Mouse (Mus musculus) hindbrain, embryonic 14.5 days (tissue): ENCODE data around the gene Bin2. TPM values are rescaled to one million over a fixed set of nuclear protein-coding genes. Genes with fewer than 3 reads are reported as not detected.

Experiments
- ATAC-seq: fragments of 200-750 bp; cut with Nextera tagmentation; 2 replicates; pipeline ENCODE4 v1.8.0; 2017; ENCODE audit warnings: moderate number of reproducible peaks, mild to moderate bottlenecking, moderate TSS enrichment, moderate library complexity; ENCODE audit not compliant: low FRiP score
- DNase-seq: peaks from one replicate; pipeline ENCODE4 v3.0.0-alpha.2; 2015; ENCODE audit warnings: low spot score
- H3K27ac ChIP-seq: fragments of 300-500 bp; sonication (generic); 2 replicates; pipeline ENCODE4 v1.5.1; 2014; ENCODE audit warnings: mild to moderate bottlenecking, moderate library complexity
- H3K27me3 ChIP-seq: fragments of 300-500 bp; sonication (generic); 2 replicates; pipeline ENCODE4 v1.6.1; 2014; ENCODE audit warnings: mild to moderate bottlenecking, low read length, mixed read lengths; ENCODE audit not compliant: control insufficient read depth, insufficient read depth
- H3K36me3 ChIP-seq: fragments of 300-500 bp; sonication (generic); replicated peaks from 2 replicates; pipeline ENCODE4 v1.6.1; 2014; ENCODE audit not compliant: control insufficient read depth, insufficient read depth
- H3K4me1 ChIP-seq: fragments of 300-500 bp; sonication (generic); replicated peaks from 2 replicates; pipeline ENCODE4 v1.6.1; 2014; ENCODE audit warnings: antibody characterized with exemption, low read length, mixed read lengths; ENCODE audit not compliant: control insufficient read depth, insufficient read depth
- H3K4me2 ChIP-seq: fragments of 300-500 bp; sonication (generic); replicated peaks from 2 replicates; pipeline ENCODE4 v1.6.1; 2014; ENCODE audit warnings: mild to moderate bottlenecking, moderate library complexity
- H3K4me3 ChIP-seq: fragments of 300-500 bp; sonication (generic); replicated peaks from 2 replicates; pipeline ENCODE4 v1.5.1; 2014; ENCODE audit warnings: mild to moderate bottlenecking, low read length
- H3K9ac ChIP-seq: fragments of 300-500 bp; sonication (generic); 2 replicates; pipeline ENCODE4 v1.6.1; 2014
- H3K9me3 ChIP-seq: fragments of 300-500 bp; sonication (generic); 2 replicates; pipeline ENCODE4 v1.6.1; 2016; ENCODE audit warnings: low read length; ENCODE audit not compliant: control insufficient read depth
- WGBS: fragments of 180-500 bp; shearing (Covaris S2); extraction: QIAGEN DNeasy Blood & Tissue Kit; methylation state at CpG from one replicate; pipeline ENCODE4 v1.1.7; 2014; 5-methylcytosine and 5-hydroxymethylcytosine counted together
- polyA plus RNA-seq: library from polyadenylated mRNA; unstranded; fragments of >200 nt; fragmentation: Nextera tagmentation; extraction: Ambion mirVana; gene quantifications from 2 replicates; pipeline ENCODE4 v1.2.1, GENCODE M21; 2014

The Bin2 gene
- polyA plus RNA-seq, 1 experiment from 2014 or later = 2.2 TPM

GRCm38 (mm10) chr15:100666851-100667250, 2.5 kb downstream of the Bin2 start:
- no peak overlapping the region for H3K4me3 ChIP-seq
- no peaks in the 10 kb centered on the region for H3K27me3 ChIP-seq
- no peak overlapping the region for H3K4me2 ChIP-seq
- no peaks in the 10 kb centered on the region for H3K9me3 ChIP-seq
- H3K36me3 ChIP-seq = no peaks in the 10 kb centered on the region
- no peak overlapping the region for H3K27ac ChIP-seq
- no peak overlapping the region for H3K9ac ChIP-seq
- H3K4me1 ChIP-seq = no peaks in the 10 kb centered on the region
- DNase-seq (no peak), ATAC-seq (no peak)
- 37% methylated on average over 12 of the region's 12 CpGs for WGBS

GRCm38 (mm10) chr15:100666219-100666696, 3.1 kb downstream of the Bin2 start:
- H3K9me3 ChIP-seq = no peaks in the 10 kb centered on the region
- DNase-seq (no peak), ATAC-seq (no peak)
- no peaks in the 10 kb centered on the region for H3K27me3 ChIP-seq
- H3K36me3 ChIP-seq = no peaks in the 10 kb centered on the region
- H3K4me1 ChIP-seq = no peaks in the 10 kb centered on the region
- no peak overlapping the region for H3K27ac ChIP-seq
- H3K4me3 ChIP-seq = no peak overlapping the region
- no peak overlapping the region for H3K4me2 ChIP-seq
- no peak overlapping the region for H3K9ac ChIP-seq
- 8% methylated on average over 7 of the region's 7 CpGs for WGBS

GRCm38 (mm10) chr15:100665411-100666218, 3.7 kb downstream of the Bin2 start:
- no peak overlapping the region for H3K4me2 ChIP-seq
- no peaks in the 10 kb centered on the region for H3K36me3 ChIP-seq
- no peaks in the 10 kb centered on the region for H3K4me1 ChIP-seq
- no peaks in the 10 kb centered on the region for H3K9me3 ChIP-seq
- H3K27me3 ChIP-seq = no peaks in the 10 kb centered on the region
- no peak overlapping the region for H3K27ac ChIP-seq
- no peak overlapping the region for H3K4me3 ChIP-seq
- no peak for DNase-seq
- no peak for ATAC-seq
- H3K9ac ChIP-seq = no peak overlapping the region
- WGBS = 46% methylated on average over 9 of the region's 9 CpGs

GRCm38 (mm10) chr15:100664813-100665274, 4.5 kb downstream of the Bin2 start:
- Histone ChIP-seq H3K4me1 (no peaks in the 10 kb centered on the region), H3K9ac (no peak overlapping the region), H3K9me3 (no peaks in the 10 kb centered on the region), H3K27ac (no peak overlapping the region), H3K4me3 (no peak overlapping the region), H3K36me3 (no peaks in the 10 kb centered on the region), H3K27me3 (no peaks in the 10 kb centered on the region), H3K4me2 (no peak overlapping the region)
- DNase-seq (no peak), ATAC-seq (no peak)
- WGBS = 87% methylated on average over 9 of the region's 9 CpGs

GRCm38 (mm10) chr15:100660805-100661204, 8.5 kb downstream of the Bin2 start:
- Histone ChIP-seq H3K9me3 (no peaks in the 10 kb centered on the region), H3K27ac (no peak overlapping the region), H3K27me3 (no peaks in the 10 kb centered on the region), H3K4me2 (no peak overlapping the region), H3K36me3 (no peaks in the 10 kb centered on the region), H3K4me1 (no peaks in the 10 kb centered on the region), H3K4me3 (no peak overlapping the region), H3K9ac (no peak overlapping the region)
- WGBS = 91% methylated on average over 5 of the region's 5 CpGs
- ATAC-seq (no peak), DNase-seq (no peak)

- ATAC-seq (no peak), DNase-seq (no peak)
- Histone ChIP-seq H3K4me3 (no peak overlapping the region), H3K9ac (no peak overlapping the region), H3K36me3 (no peaks in the 10 kb centered on the region), H3K4me2 (no peak overlapping the region), H3K4me1 (no peaks in the 10 kb centered on the region), H3K27ac (no peak overlapping the region), H3K27me3 (no peaks in the 10 kb centered on the region), H3K9me3 (no peaks in the 10 kb centered on the region)
- WGBS = 84% methylated on average over 9 of the region's 9 CpGs
Measured at GRCm38 (mm10) chr15:100660306-100660705, 9.0 kb downstream of the Bin2 start.

GRCm38 (mm10) chr15:100655201-100655600, 14.2 kb downstream of the Bin2 start:
- H3K27ac ChIP-seq = no peak overlapping the region
- no peak overlapping the region for H3K9ac ChIP-seq
- 93% methylated on average over 5 of the region's 5 CpGs for WGBS
- no peaks in the 10 kb centered on the region for H3K27me3 ChIP-seq
- H3K4me1 ChIP-seq = no peaks in the 10 kb centered on the region
- no peak overlapping the region for H3K4me3 ChIP-seq
- no peak for ATAC-seq
- no peaks in the 10 kb centered on the region for H3K9me3 ChIP-seq
- no peak for DNase-seq
- no peak overlapping the region for H3K4me2 ChIP-seq
- H3K36me3 ChIP-seq = no peaks in the 10 kb centered on the region

GRCm38 (mm10) chr15:100654271-100654670, 15.1 kb downstream of the Bin2 start:
- Histone ChIP-seq H3K4me1 (no peaks in the 10 kb centered on the region), H3K27me3 (no peaks in the 10 kb centered on the region), H3K9ac (no peak overlapping the region), H3K36me3 (no peaks in the 10 kb centered on the region), H3K27ac (no peak overlapping the region), H3K4me2 (no peak overlapping the region), H3K4me3 (no peak overlapping the region), H3K9me3 (no peaks in the 10 kb centered on the region)
- no peak for DNase-seq
- 88% methylated on average over 1 of the region's 1 CpGs for WGBS
- ATAC-seq = no peak

GRCm38 (mm10) chr15:100651610-100652009, 17.7 kb downstream of the Bin2 start:
- H3K4me3 ChIP-seq = no peak overlapping the region
- no peaks in the 10 kb centered on the region for H3K9me3 ChIP-seq
- H3K4me2 ChIP-seq = no peak overlapping the region
- no peak for ATAC-seq
- no peaks in the 10 kb centered on the region for H3K36me3 ChIP-seq
- H3K27ac ChIP-seq = no peak overlapping the region
- H3K27me3 ChIP-seq = no peaks in the 10 kb centered on the region
- DNase-seq = no peak
- no peaks in the 10 kb centered on the region for H3K4me1 ChIP-seq
- 85% methylated on average over 9 of the region's 9 CpGs for WGBS
- H3K9ac ChIP-seq = no peak overlapping the region
